Mouse (Mus musculus) bone marrow macrophage, adult 2 months (primary cell): ENCODE measurements around the gene Tnrc6b.

ENCODE experiments used
- CTCF ChIP-seq: IDR thresholded peaks from 2 replicates; pipeline ENCODE4 v1.5.1; 2012; ENCODE audit warnings: low read depth, mild to moderate bottlenecking, low read length, moderate library complexity
- POLR2A ChIP-seq: IDR thresholded peaks from 2 replicates; pipeline ENCODE4 v1.6.1; 2012; ENCODE audit warnings: mild to moderate bottlenecking, low read depth, low read length, borderline replicate concordance

DNA sequence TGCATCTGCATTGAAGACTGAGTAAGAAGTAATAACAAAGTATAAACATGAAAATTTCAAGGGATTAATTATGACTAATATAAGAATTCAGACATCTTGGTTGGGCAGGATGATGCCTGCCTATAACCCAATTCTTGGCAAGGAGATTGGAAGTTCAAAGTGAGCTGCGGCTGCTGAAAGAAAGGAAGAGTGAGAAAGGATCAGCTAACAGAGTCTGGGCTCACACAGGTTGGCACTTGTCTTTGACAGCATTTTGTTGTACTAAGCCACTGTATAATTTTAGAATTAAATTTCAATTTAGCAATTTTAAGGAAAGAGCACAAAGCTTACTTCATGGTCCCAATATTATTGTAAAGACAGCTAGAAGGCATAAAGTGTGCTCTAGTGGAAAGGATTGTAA is 150.2 kb downstream of the Tnrc6b start:
- TF ChIP-seq CTCF: no peak
- no peak for TF ChIP-seq POLR2A
